Mouse (Mus musculus): ENCODE results near the gene C2cd3.

- TF ChIP-seq RCOR1 (IDR thresholded peaks at IDR 0.05; ENCODE audit: low read depth, low read length): no peak
- TF ChIP-seq CTCF (IDR thresholded peaks at IDR 0.05 in 2 of 3, conservative IDR thresholded peaks at IDR 0.05 in 1 of 3; ENCODE audit: control insufficient read depth in 1 of 3, insufficient read depth in 1 of 3, low read depth in 2 of 3, low read length in 3 of 3, poor library complexity in 1 of 3, severe bottlenecking in 1 of 3): peak; percentile 69 to 81 (median 71)
Measured at GRCm38 (mm10) chr7:100325482-100325881, 46.6 kb upstream of the C2cd3 start.
